Mouse (Mus musculus) ovary, postnatal 14 days (tissue): ENCODE measurements around the gene Ccdc80.

ENCODE experiments used
- DNase-seq: peaks from one replicate; pipeline ENCODE4 v3.0.0; 2022; ENCODE audit warnings: low spot score

Ccdc80 gene

GRCm38 (mm10) chr16:45117200-45117599 is 24.0 kb downstream of the Ccdc80 start:
- DNase-seq = no peak

DNA sequence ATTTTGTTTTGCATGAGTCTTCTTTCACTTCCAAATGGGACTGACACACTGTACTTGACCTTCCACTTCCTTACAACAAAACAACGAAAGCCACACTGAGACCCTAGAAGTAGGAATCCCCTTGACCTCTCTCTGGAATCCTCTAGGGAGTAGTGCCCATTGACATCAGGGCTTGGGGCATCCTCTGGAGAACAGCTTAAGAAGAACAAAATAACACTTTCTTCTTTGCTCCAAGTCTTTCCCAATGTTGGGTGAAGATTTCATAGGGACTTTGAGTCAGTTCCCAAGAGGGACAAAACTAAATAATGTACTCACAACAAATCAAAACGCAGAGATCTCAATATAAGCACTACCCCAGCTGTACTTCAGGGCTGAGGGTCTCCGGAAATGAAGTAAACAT is 25.6 kb downstream of the Ccdc80 start:
- no peak for DNase-seq

DNA sequence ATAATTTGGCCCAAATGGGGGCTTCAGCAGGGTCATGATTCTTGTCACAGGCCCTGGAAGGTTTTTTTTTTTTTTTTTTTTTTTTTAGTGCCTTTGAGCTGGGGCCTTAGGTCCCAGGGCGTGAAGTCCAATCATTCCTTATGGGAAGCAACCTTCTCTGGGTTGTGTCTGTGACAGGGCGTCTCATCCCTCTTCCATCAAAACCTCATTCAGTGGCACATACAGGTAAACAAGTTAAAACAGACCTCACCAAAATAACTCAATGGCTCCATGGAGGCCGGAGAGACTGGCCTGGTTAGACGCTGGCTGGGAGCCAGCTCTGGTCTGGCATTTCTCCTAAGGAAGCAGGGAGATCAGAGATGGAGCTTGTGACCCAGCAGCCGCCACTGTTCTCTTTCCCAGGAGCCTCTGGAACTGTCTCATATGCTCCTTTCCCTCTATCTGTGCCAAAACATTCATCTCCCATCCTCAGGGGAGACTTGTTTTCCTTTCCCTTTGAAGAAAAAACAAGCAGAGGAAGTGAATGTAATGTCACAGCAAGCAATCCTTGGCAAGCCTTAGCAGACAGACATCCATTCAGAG is 27.7 kb downstream of the Ccdc80 start:
- DNase-seq = peak; percentile 49

- DNase-seq = no peak
Observed at GRCm38 (mm10) chr16:45122571-45122970, 29.4 kb downstream of the Ccdc80 start.

DNA sequence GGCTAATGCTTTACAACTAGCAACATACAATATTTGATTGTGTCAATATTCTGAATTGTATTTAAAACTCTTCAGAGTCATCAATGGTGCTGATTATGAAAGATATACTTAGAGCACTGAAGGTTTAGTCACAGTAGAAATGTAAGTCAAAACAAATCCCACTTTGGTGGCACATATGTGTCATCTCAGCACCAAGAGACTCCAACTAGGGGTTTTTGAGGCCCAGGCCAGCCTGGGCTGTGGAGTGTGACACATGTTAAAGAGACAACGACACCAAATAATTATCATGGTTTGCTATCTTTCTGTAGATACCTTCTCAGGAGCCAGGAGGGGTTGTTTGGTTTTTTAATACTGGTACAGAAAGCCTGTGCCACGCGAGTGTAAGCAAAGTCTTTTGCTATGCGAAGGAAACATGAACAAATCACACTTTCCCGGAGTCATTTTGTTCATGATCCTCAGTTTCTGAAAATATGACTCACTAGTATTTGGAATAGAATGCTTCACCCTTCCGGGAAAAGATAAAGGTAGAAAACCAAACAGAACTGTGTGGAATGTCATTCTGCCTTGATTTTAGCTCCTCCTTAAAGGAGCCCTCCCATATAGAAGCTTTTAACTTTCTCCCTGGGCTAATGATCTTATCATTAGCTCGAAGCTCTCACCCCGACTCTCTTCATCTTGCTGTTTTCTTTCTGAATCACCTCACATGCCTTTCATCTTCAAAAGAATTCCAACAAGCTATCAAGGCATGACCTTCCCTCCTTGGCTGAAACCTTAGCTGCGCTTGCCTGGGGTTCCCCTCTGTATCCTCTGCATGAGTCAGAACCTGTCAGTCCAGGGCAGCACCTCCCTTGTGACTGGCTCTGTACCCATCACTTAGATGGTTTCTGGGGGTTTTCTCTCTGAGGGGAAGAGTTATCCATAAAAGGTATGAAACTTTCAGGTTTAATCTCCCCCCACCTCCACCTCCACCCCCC is 31.3 kb downstream of the Ccdc80 start:
- DNase-seq = no peak

DNA sequence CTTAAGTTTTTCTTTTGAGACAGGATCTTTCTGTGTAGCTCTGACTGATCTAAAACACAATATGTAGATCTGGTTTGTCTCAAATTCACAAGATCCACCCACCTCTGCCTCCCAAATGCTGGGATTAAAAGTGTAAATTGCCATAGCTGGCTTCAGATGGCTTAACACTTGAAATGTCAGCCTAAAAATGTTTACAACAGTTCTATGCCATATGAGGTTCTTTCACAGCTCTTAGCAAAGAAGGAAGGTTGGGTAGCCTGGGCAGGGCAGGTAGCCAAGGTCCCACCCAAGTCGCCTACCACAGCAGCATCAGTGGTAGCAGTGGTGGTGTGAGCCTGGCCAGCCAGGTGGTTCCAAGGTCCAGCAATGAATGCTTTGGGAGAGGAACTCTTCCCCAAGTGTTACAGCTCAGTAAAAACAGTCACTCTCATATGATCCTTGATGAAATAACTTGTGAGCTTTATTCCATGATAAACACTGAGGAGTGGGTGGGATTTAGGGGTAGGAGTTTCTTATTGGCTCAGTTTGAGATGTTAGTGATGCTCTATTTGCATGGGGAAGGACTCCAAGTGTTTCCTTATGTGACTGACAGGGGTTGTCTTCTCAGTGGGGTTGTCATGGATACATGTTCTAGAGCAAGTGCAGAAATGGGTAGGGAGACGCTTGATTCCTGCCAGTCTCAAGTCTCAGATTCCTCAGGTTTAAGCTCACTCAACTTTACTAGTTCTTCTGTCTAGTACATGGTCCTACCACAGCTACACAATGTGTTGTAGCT is 34.9 kb downstream of the Ccdc80 start:
- DNase-seq = no peak

DNA sequence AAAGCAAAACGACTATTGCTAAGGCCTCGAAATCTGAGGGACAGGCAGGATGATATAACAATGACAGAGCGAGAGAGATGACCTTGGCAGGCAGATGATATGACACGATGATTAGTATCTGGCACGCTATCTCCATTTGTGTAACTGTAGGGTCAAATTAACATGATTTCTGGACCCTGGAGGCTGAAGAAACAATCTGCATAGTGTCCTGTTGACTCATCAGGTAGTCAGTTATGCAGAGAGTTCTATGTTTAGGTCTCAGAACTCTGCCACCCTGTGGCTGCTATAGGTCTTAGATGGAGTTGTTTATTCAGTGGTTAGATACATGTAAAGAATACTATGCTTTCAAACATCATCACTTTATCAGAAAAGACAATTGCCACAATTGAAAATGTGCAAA is 48.5 kb downstream of the Ccdc80 start:
- DNase-seq = no peak

- no peak for DNase-seq
Observed at GRCm38 (mm10) chr16:45142565-45142964, 49.4 kb downstream of the Ccdc80 start.

DNA sequence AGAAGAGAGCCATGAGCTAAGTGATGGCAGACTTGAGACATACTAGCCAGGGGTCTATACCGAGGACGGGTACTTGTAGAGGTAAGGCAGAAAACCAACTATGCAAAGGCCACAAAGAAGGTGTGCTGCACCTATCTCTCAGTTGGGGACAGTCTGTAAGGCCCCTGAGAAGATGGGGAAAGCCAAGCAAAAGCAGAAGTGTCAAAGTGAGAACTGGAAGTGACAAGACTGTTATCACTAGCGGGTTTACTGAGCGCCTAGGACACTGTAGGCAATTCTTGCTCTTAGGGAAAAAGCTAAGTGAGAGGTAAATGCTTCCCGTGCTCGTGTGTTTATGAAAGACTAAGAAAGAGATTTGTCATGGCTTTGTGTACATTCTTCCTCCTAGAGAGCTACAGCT is 51.9 kb downstream of the Ccdc80 start:
- DNase-seq = no peak

- DNase-seq = no peak
Observed at GRCm38 (mm10) chr16:45148488-45149082, 55.4 kb downstream of the Ccdc80 start.

- no peak for DNase-seq
Observed at GRCm38 (mm10) chr16:45154741-45155250, 61.6 kb downstream of the Ccdc80 start.

DNA sequence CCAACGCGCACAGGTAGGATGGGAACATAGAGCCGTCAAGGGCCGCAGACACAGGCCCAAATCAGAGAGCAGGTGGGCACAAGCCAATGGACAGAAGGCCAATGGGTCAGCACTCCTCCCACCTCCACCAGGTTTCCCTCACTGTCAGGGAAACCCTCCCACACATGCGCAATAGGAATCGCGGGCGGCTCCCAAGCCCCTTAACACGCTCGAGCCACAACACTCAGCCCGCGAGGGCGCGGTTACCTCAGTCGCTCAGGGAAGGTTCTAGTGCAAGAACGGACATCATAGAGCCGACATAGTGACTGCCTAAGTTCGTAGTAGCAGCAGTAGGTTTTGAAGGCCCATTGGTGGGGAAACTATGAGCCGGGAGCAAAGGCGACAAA is 64.9 kb downstream of the Ccdc80 start:
- peak; percentile 63 for DNase-seq

- DNase-seq = peak; percentile 87
Observed at GRCm38 (mm10) chr16:45158522-45159388, 65.6 kb downstream of the Ccdc80 start, which contains the start of the genes Slc35a5 and Atg3. TSS of gene Slc35a5 (minus strand) at chr16:45158706. TSS of gene Atg3 (plus strand) at chr16:45158785.

DNA sequence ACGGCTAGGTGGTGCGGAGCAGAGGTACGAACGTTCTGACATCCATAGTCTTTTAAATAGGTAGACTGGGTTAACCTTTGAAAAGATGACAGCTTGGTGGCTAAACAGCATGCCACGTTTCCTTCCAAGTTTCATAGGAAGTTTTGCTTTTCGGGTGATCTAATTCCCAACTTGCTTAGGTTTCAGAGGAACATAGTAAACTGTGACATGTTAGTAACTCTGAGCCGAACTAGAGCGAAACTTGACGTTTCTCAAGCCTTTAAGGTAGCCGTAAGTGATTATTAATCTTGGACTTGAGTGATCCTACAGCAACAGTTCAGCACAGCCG is 66.2 kb downstream of the Ccdc80 start:
- DNase-seq = no peak
